Mouse (Mus musculus): ENCODE data around the gene Gm38431. TPM values are rescaled to one million over a fixed set of nuclear protein-coding genes. Genes with fewer than 3 reads are reported as not detected.

Gene Gm38431
- polyA plus RNA-seq, 1 experiment from 2014 or later, result 1.2 TPM

DNA sequence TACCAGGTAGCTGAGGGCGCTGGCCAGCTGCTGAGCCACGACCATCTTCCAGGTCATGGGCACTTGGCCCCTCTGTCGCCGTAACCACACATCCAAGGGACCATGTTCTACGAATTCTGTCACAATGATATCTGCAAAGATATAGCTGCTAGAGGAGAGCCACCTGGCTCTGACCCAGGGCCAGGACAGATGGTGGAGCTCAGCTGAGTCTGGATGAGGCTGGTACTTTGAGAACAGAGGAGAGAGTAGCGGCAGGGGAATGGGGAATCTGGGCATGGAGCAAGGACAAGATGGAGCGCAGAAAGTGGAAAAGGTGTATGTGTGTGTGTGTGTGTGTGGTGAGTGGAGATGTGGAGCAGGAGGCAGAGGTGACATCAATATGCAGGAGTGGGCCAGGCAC lies 22.4 kb upstream of the Gm38431 start:
- Histone ChIP-seq H3K36me3 (ENCODE audit: control insufficient read depth, insufficient read depth, low read length) (no peaks in the 10 kb centered on the region), H3K4me1 (ENCODE audit: control insufficient read depth, insufficient read depth, low read length) (no peaks in the 10 kb centered on the region), H3K27me3 (ENCODE audit: control insufficient read depth, insufficient read depth, low read length) (no peaks in the 10 kb centered on the region), H3K9me3 (replicated peaks; ENCODE audit: control insufficient read depth, low read length) (no peaks in the 10 kb centered on the region), H3K9ac (ENCODE audit: low read depth, low read length) (no peak overlapping the region), H3K4me3 (ENCODE audit: low read depth, low read length) (no peak overlapping the region), H3K27ac (ENCODE audit: low read depth, low read length) (no peak overlapping the region), H3K4me2 (no peak overlapping the region)
- no peak for ATAC-seq (replicated peaks; ENCODE audit: insufficient number of reproducible peaks, low FRiP score, low TSS enrichment)
- WGBS (ENCODE audit: insufficient replicate concordance), result 80% methylated on average over 7 of the region's 7 CpGs

DNA sequence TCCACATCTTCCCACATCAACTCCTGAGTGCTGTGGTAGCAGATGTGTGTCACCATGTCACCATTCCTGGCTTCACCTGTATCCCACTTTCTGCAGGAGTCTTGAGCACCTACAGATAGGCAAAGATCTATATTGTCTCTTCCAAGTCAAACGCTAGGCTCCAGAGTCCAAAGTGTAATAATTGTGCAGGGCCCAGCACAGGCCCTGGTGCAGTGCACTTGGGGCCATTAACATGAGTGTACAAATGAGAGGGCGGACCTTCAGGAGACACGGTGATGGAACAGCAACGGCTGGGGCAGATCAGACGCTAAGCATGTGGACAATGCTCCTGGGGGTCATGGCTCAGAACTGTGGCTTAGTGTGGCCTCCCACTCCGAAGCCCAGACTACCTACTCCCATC lies 22.0 kb upstream of the Gm38431 start:
- H3K9me3 ChIP-seq (replicated peaks; ENCODE audit: control insufficient read depth, low read length), result no peaks in the 10 kb centered on the region
- no peaks in the 10 kb centered on the region for H3K36me3 ChIP-seq (ENCODE audit: control insufficient read depth, insufficient read depth, low read length)
- no peak for ATAC-seq (replicated peaks; ENCODE audit: insufficient number of reproducible peaks, low FRiP score, low TSS enrichment)
- WGBS (ENCODE audit: insufficient replicate concordance), result 92% methylated on average over 6 of the region's 6 CpGs
- H3K27me3 ChIP-seq (ENCODE audit: control insufficient read depth, insufficient read depth, low read length), result no peaks in the 10 kb centered on the region
- H3K4me3 ChIP-seq (ENCODE audit: low read depth, low read length), result no peak overlapping the region
- no peaks in the 10 kb centered on the region for H3K4me1 ChIP-seq (ENCODE audit: control insufficient read depth, insufficient read depth, low read length)
- no peak overlapping the region for H3K4me2 ChIP-seq
- no peak overlapping the region for H3K9ac ChIP-seq (ENCODE audit: low read depth, low read length)
- H3K27ac ChIP-seq (ENCODE audit: low read depth, low read length), result no peak overlapping the region

DNA sequence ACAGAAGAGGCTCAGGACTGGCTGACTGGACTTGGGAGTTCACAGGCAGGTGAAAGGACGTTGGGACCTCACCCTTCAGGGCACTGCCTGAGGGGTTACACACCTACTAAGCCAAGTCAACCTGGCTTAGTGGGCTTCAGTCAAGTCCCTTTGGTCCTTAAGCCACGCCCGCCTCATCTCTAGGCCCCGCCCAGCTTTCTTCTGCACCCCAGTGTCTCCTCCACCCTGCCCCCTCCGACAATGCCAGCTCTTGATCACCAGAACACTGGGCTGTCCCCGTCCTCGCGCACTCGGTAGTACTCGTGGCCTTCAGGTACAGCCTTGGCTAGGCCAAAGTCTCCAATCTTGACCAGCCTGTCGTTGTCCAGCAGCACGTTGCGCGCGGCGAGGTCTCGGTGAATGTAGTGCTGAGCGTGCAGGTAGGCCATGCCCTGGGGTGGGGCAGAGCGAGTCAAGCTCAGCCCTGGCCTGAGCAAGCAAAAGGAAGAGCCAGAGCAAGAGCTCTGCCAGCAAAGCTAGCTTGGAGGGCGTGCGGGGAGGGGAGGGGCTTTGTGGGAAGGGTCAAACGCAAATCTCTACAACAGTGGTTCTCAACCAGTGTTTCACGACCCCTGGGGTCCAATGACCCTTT lies 15.9 kb upstream of the Gm38431 start:
- 33% methylated on average over 23 of the region's 23 CpGs for WGBS (ENCODE audit: insufficient replicate concordance)
- Histone ChIP-seq H3K9me3 (replicated peaks; ENCODE audit: control insufficient read depth, low read length) (no peaks in the 10 kb centered on the region), H3K4me1 (ENCODE audit: control insufficient read depth, insufficient read depth, low read length) (no peaks in the 10 kb centered on the region), H3K9ac (ENCODE audit: low read depth, low read length) (no peak overlapping the region), H3K36me3 (ENCODE audit: control insufficient read depth, insufficient read depth, low read length) (0 out of 2 replicates have a peak, but pooled peaks cover 2% of the 10 kb centered on the region), H3K4me3 (ENCODE audit: low read depth, low read length) (no peak overlapping the region), H3K27me3 (ENCODE audit: control insufficient read depth, insufficient read depth, low read length) (no peaks in the 10 kb centered on the region), H3K27ac (ENCODE audit: low read depth, low read length) (no peak overlapping the region), H3K4me2 (no peak overlapping the region)
- no peak for ATAC-seq (replicated peaks; ENCODE audit: insufficient number of reproducible peaks, low FRiP score, low TSS enrichment)

DNA sequence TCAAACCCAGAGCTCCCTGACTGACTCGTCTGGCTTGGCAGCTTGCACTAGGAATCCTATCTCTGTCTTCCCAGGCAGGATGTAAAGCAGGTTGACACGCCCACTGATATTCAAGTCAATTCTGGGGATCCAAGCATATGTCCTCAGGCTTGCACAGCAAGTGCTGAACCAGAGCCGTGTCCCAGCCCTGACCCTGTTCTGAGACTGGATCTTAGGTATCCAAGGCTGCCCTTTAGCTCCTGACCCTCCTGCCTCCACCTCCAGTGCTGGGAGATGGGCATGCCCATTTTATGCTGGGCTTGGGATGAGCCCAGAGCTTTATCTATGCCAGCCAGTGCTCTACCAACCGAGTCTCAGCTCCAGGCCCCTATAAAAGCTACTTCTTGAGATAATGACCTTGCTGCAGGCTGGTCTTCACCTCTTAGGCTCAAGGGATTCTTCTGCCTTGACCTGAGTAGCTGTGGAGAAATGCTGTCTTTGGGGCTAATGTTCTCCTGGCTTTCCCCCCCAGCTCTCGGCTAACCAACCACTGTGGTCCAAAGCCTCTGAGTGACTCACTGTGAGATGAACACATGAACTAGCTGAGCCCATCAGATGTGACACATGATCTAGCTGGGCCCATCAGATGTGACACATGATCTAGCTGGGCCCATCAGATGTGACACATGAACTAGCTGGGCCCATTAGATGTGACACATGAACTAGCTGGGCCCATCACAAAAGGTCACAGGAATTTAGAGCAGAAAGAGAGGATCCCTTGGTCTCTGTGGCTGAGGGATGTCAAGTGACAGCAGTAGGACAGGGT lies 14.2 kb upstream of the Gm38431 start:
- 66% methylated on average over 5 of the region's 5 CpGs for WGBS (ENCODE audit: insufficient replicate concordance)
- H3K9ac ChIP-seq (ENCODE audit: low read depth, low read length), result no peak overlapping the region
- H3K4me1 ChIP-seq (ENCODE audit: control insufficient read depth, insufficient read depth, low read length), result no peaks in the 10 kb centered on the region
- no peak for ATAC-seq (replicated peaks; ENCODE audit: insufficient number of reproducible peaks, low FRiP score, low TSS enrichment)
- no peaks in the 10 kb centered on the region for H3K9me3 ChIP-seq (replicated peaks; ENCODE audit: control insufficient read depth, low read length)
- H3K27me3 ChIP-seq (ENCODE audit: control insufficient read depth, insufficient read depth, low read length), result no peaks in the 10 kb centered on the region
- 0 out of 2 replicates have a peak, but pooled peaks cover 2% of the 10 kb centered on the region for H3K36me3 ChIP-seq (ENCODE audit: control insufficient read depth, insufficient read depth, low read length)
- no peak overlapping the region for H3K4me3 ChIP-seq (ENCODE audit: low read depth, low read length)
- no peak overlapping the region for H3K27ac ChIP-seq (ENCODE audit: low read depth, low read length)
- H3K4me2 ChIP-seq, result no peak overlapping the region

DNA sequence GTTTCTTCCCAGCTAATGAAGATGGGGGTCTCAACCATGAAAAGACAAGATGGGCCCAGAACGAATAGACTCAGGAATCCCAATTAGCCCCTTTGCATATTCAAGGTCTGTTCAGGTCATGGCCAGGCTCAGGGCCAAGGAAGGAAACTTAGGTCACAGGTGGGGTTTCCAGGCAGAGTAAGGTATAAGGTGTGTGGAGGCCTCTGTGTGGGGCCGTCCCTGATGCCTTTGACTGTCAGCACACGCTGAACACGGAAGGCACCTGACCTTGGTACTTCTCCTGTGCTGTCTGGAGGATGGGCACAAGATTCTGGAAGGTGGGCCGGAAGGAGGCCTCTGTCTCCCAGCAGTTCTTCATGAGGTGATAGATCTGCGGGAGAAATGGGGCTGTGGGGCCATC lies 13.0 kb upstream of the Gm38431 start:
- H3K27me3 ChIP-seq (ENCODE audit: control insufficient read depth, insufficient read depth, low read length), result no peaks in the 10 kb centered on the region
- no peak for ATAC-seq (replicated peaks; ENCODE audit: insufficient number of reproducible peaks, low FRiP score, low TSS enrichment)
- H3K4me2 ChIP-seq, result no peak overlapping the region
- no peaks in the 10 kb centered on the region for H3K9me3 ChIP-seq (replicated peaks; ENCODE audit: control insufficient read depth, low read length)
- H3K4me1 ChIP-seq (ENCODE audit: control insufficient read depth, insufficient read depth, low read length), result 0 out of 2 replicates have a peak, but pooled peaks cover 3% of the 10 kb centered on the region
- WGBS (ENCODE audit: insufficient replicate concordance), result 82% methylated on average over 6 of the region's 6 CpGs
- no peak overlapping the region for H3K4me3 ChIP-seq (ENCODE audit: low read depth, low read length)
- H3K36me3 ChIP-seq (ENCODE audit: control insufficient read depth, insufficient read depth, low read length), result 0 out of 2 replicates have a peak, but pooled peaks cover 2% of the 10 kb centered on the region
- no peak overlapping the region for H3K27ac ChIP-seq (ENCODE audit: low read depth, low read length)
- H3K9ac ChIP-seq (ENCODE audit: low read depth, low read length), result no peak overlapping the region

DNA sequence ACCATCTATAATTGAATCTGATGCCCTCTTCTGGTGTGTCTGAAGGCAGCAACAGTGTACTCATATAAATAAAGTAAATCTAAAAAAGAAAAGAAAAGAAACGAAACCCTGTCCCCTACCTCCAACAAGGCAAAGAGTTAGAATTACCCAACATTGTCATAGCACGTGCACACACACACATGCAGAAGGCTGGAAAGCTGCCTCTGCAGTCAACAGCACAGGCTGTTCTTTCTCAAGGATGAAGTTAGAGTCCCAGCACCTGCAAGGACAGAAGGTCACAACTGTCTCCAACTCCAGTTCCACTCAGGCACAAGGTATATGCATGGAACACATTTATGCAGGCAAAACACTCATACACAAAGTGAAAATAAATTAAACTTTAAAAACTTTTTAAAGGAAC lies 10.3 kb upstream of the Gm38431 start:
- H3K9ac ChIP-seq (ENCODE audit: low read depth, low read length), result no peak overlapping the region
- 84% methylated on average over 2 of the region's 2 CpGs for WGBS (ENCODE audit: insufficient replicate concordance)
- no peak overlapping the region for H3K4me3 ChIP-seq (ENCODE audit: low read depth, low read length)
- no peaks in the 10 kb centered on the region for H3K9me3 ChIP-seq (replicated peaks; ENCODE audit: control insufficient read depth, low read length)
- ATAC-seq (replicated peaks; ENCODE audit: insufficient number of reproducible peaks, low FRiP score, low TSS enrichment), result no peak
- H3K36me3 ChIP-seq (ENCODE audit: control insufficient read depth, insufficient read depth, low read length), result no peaks in the 10 kb centered on the region
- no peaks in the 10 kb centered on the region for H3K27me3 ChIP-seq (ENCODE audit: control insufficient read depth, insufficient read depth, low read length)
- H3K4me1 ChIP-seq (ENCODE audit: control insufficient read depth, insufficient read depth, low read length), result 0 out of 2 replicates have a peak, but pooled peaks cover 3% of the 10 kb centered on the region
- no peak overlapping the region for H3K27ac ChIP-seq (ENCODE audit: low read depth, low read length)
- no peak overlapping the region for H3K4me2 ChIP-seq

DNA sequence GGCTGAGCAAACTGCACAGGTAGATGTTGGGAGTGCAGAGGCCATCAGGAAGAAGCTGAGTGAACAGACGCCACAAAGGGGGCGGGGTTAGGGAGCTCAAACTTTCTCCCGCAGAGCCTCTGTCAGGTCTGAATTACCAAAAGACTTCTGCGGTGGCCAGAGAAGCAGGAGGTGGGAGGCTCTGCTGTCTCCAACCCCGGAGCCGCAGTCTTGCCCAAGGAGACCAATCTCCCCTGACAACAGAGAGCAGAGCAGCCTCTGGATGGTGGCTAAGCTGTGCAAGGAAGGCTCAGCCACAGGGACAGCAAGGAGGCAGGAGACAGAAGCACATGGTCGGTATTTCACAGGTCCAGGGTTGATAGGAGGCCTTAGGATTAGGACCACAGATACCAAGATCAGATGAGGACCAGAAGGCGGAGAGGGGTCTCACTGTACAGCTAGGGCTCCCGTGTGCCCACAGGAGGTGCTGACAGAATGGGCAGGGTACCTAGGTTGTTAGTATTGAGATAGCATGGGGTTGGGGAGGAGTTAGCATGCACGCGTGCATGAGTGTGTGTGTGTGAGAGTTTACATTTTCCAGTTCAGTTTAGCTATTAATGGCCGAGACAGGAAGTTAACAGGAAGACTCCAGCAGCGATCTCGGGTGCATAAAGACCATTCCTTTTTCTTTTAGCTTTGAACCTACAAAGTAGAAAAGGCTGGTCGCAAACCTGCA lies 8.8 kb upstream of the Gm38431 start:
- no peaks in the 10 kb centered on the region for H3K36me3 ChIP-seq (ENCODE audit: control insufficient read depth, insufficient read depth, low read length)
- H3K4me3 ChIP-seq (ENCODE audit: low read depth, low read length), result no peak overlapping the region
- no peaks in the 10 kb centered on the region for H3K27me3 ChIP-seq (ENCODE audit: control insufficient read depth, insufficient read depth, low read length)
- H3K9me3 ChIP-seq (replicated peaks; ENCODE audit: control insufficient read depth, low read length), result no peaks in the 10 kb centered on the region
- H3K4me1 ChIP-seq (ENCODE audit: control insufficient read depth, insufficient read depth, low read length), result 0 out of 2 replicates have a peak, but pooled peaks cover 3% of the 10 kb centered on the region
- WGBS (ENCODE audit: insufficient replicate concordance), result 48% methylated on average over 15 of the region's 15 CpGs
- H3K4me2 ChIP-seq, result no peak overlapping the region
- no peak overlapping the region for H3K27ac ChIP-seq (ENCODE audit: low read depth, low read length)
- no peak for ATAC-seq (replicated peaks; ENCODE audit: insufficient number of reproducible peaks, low FRiP score, low TSS enrichment)
- H3K9ac ChIP-seq (ENCODE audit: low read depth, low read length), result no peak overlapping the region

DNA sequence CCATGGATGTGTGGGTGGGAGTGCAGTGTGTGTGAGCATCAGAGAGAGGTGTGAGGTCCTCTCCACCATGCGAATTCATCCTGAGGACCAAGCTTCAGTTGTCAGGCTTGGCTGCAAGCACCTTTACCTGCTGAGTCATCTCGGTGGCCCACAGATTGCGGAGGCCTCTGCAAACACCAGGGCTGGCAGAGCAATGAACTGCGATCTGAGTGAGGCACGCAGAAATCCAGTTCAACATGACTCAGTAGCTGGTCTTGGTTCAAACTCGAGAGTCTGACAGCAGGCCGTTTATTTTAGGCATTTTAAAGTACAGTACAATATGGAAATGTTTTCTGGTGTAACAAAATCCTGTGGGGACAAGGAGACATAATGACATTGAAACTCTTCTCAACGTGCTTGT lies 6.0 kb upstream of the Gm38431 start:
- Histone ChIP-seq H3K4me1 (ENCODE audit: control insufficient read depth, insufficient read depth, low read length) (0 out of 2 replicates have a peak, but pooled peaks cover 3% of the 10 kb centered on the region), H3K4me2 (no peak overlapping the region), H3K27me3 (ENCODE audit: control insufficient read depth, insufficient read depth, low read length) (no peaks in the 10 kb centered on the region), H3K9ac (ENCODE audit: low read depth, low read length) (no peak overlapping the region), H3K36me3 (ENCODE audit: control insufficient read depth, insufficient read depth, low read length) (no peaks in the 10 kb centered on the region), H3K27ac (ENCODE audit: low read depth, low read length) (no peak overlapping the region), H3K4me3 (ENCODE audit: low read depth, low read length) (no peak overlapping the region), H3K9me3 (replicated peaks; ENCODE audit: control insufficient read depth, low read length) (no peaks in the 10 kb centered on the region)
- no peak for ATAC-seq (replicated peaks; ENCODE audit: insufficient number of reproducible peaks, low FRiP score, low TSS enrichment)
- WGBS (ENCODE audit: insufficient replicate concordance), result 58% methylated on average over 8 of the region's 8 CpGs
